Mouse (Mus musculus) frontal cortex, adult (tissue): ENCODE results near the gene Psma6.

ENCODE experiments used
- ATAC-seq: cut with Nextera tagmentation; 2 replicates; pipeline ENCODE4 v1.9.2; 2017; ENCODE audit warnings: mild to moderate bottlenecking, moderate library complexity, mixed read lengths; ENCODE audit not compliant: low TSS enrichment

Psma6 gene

GRCm38 (mm10) chr12:55463992-55464845 is 80.2 kb downstream of the Psma6 start:
- ATAC-seq, result peak; percentile 70

GRCm38 (mm10) chr12:55464846-55465361 is 80.9 kb downstream of the Psma6 start:
- no peak for ATAC-seq

- no peak for ATAC-seq
Observed at GRCm38 (mm10) chr12:55465401-55465983, 81.5 kb downstream of the Psma6 start.

- ATAC-seq, result peak; percentile 24; the same call in 1 of the 2 replicates
Observed at GRCm38 (mm10) chr12:55466088-55466701, 82.2 kb downstream of the Psma6 start.

- ATAC-seq, result no peak
Observed at GRCm38 (mm10) chr12:55466816-55467215, 82.8 kb downstream of the Psma6 start.

- ATAC-seq, result no peak
Observed at GRCm38 (mm10) chr12:55467331-55468180, 83.5 kb downstream of the Psma6 start.
